Mouse (Mus musculus) testis, postnatal 10 days (tissue): ENCODE measurements around the gene Ywhab.

Experiments
- DNase-seq: peaks from one replicate; pipeline ENCODE4 v3.0.0; 2021; ENCODE audit warnings: low spot score

Gene Ywhab

DNA sequence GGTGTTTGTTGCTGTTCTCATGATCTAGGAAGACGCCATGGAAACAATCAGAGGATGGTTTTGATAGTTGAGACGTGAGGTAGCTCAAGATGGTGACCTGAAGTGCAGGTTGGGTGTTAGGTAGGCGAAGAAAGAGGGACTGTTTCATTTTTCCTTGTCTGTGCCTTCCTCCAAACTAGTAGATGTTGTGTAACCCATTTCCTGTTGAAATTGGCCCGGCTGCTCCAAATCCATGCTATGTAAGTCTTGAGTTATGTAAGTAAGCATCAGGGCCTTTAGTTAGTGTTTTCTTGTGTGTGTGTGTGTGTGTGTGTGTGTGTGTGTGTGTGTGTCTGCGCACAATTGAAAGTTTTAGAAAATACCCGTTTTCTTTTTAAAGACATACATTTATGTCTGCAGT lies 14.5 kb downstream of the Ywhab start:
- DNase-seq = no peak

DNA sequence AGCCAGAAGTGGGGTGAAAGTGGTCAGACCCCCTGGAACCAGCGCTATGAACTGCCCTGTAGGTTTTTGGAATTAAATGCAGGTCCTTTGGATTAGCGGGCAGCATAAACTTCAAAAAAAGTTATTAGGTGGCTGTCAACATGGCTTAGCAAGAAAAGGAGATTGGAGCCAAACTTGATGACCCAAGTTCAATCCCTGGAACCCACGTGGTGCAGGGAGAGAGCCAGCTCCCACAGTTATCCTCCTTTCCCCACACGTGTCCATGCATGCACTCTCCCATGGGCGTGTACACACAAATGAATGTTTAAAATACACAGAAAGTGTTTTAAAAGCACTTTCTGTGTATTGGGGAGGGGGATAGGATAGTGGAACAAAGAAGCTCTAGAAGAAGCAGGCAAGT lies 15.7 kb downstream of the Ywhab start:
- DNase-seq = no peak

DNA sequence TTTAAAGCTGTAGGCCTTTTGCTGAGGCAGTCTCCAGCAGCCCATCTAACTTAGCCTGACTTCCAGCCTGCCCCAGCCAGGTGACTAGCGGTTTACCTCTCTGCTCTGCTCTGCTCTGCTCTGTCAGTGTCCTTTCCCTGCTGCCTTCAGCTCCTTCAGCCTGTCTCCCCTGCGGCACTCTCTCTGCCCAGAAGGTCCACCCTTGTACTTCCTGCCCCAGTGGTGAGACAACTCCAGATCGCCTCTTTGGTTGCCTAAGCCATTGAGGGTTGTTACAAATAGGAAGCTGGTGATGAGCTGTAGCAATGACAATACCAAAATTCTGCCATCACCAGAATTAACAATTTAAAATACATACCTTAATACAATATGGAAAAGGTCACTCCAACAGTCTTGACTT lies 16.2 kb downstream of the Ywhab start:
- DNase-seq = no peak

DNA sequence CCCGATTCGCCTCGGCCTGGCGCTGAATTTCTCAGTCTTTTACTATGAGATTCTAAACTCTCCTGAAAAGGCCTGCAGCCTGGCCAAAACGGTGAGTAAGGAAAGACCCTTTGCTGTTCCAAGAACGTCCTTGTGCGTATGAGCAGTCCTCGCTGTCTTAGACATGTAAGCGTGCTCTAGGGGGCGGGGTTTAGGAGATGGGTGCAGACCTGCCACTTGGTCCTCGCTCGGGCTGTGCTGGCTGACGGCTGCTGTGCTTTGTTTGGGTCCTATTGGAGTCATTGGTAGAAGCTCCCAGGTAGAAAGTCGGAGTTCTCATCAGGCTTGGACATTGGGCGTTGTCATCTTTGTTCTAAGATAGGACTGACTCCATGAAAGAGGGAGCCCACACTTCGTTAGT lies 20.5 kb downstream of the Ywhab start:
- no peak for DNase-seq

DNA sequence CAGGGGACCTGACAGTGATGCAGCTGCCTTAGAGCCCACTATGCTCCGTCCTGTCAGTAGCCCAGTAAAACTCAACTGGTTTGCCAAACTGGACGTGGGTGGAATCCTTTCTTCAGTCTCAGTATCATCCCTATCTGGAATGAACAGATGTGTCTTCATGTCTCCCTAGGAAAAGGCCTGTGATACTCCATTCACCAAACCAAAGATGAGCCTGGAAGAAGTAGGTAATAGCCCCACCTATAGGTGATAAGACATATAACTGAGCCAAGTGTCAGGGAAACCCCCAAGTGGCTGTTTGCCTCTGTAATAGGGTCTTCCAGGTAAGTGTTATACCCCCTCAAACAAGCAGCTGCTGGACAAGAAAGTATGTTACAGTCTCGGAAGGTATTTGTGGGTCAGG lies 24.1 kb downstream of the Ywhab start:
- no peak for DNase-seq

DNA sequence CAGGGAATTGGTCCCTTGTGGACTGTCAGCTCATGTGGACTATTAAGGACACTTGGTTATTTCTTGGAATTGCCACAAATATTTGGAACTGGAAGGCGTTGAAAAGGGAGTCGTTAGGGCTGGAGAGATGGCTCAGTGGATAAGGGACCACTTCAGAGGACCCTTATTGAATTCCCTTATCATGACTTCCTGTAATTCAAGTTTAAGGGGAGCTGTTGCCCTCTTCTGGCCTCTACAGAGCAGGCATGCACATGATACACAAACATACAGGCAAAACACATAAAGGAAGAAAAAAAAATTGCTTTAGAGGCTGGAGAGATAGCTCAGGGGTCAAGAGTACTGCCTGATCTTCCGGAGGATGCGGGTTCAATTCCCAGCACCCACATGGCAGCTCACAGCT lies 25.2 kb downstream of the Ywhab start:
- DNase-seq = no peak

DNA sequence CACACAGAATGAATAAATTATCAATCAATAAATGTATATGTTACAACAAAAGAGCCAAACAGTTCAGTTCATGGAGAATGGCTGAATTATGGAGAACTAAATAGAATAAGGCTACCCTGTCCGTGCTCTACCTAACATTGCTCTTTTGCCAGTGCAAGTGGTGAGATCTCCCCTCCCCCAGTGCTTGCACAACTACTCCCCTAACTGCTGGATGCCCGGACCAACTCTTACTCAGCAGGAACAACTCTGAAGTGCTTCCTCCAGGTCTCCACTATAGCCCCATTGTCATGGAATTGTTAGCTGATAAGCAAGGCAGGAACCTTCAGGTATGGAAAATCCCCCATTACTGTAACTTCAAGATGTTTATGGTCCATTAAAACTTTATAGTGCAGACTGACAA lies 27.3 kb downstream of the Ywhab start:
- no peak for DNase-seq

DNA sequence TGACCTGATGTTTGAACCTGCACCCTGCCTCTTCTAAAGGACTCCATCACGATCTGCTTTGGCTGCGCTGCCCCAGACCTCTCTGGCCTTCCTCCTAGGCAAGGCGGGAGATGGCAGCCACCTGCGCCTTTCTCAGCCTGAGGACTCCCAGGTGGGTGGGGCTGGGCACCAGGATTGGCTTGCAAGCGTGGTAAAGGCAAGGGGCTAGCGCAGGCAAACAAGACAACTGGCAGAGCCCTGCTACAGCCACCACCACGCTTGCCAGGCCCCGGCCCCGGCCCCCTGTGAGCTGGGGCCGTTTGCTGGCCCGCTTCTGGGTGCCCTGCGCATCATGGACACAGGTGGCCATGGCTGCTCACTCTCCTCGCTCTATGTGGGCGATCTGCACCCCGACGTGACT lies 30.4 kb downstream of the Ywhab start, which contains the start of gene Pabpc1l:
Gene Pabpc1l (plus strand): TSS at position 301 of the 400 bp plus-strand sequence.
- no peak for DNase-seq

DNA sequence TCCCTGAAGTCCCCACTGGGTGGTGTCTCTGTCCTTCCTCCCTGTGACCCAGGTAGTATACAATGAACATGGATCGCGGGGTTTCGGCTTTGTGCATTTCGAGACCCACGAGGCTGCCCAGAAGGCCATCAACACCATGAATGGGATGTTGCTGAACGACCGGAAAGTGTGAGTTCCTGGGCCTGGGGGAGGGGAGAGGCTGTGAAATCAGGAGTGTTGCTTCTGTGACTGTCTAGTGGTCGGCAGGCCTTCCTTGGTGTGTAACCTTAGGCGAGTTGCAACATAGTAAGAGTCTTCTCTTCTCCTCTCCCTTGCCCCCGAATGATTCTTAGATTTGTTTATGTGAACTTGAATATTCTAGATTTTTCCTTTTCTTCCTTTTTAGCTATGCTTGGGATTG lies 36.4 kb downstream of the Ywhab start:
- no peak for DNase-seq

DNA sequence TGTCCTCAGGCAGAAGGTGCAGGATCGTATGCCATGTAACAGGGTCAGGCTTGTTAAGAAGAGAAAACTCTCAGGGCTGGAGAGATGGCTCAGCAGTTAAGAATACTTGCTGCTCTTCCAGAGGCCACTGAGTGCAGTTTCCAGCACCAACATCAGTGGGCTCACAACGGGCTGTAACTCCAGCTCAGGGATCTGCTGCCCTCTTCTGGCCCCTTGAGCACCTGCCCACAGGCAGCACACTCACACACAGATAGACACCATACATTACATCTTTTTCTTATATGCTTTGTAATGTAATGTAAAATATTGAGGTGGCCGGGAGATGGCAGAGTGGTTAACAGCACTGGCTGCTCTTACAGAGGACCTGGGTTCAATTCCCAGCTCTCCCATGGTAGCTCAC lies 38.2 kb downstream of the Ywhab start:
- no peak for DNase-seq

DNA sequence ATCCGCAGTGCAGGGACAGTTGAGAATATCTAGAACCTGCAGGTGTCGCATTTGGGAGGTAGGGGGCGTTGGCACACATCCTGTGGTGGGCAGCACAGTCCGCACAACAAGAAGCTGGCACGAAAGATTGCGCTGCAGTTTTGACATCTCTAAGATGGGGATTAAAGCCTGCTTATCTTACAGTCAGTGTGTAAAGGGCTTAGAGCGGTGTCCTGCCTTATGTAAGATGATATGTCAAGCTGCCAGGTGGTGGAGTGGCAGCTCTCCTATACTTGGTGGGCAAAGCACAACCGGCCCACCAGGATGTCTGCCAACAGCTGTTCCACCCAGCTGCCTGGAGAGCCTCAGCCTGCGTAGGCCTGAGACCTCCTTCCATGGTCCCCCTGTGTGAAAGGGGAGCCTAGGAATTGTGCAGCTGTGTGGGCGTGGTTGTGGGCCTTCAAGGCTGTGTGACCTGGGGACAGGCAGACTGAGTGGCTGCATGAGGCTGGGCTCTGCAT lies 41.8 kb downstream of the Ywhab start:
- DNase-seq = no peak

DNA sequence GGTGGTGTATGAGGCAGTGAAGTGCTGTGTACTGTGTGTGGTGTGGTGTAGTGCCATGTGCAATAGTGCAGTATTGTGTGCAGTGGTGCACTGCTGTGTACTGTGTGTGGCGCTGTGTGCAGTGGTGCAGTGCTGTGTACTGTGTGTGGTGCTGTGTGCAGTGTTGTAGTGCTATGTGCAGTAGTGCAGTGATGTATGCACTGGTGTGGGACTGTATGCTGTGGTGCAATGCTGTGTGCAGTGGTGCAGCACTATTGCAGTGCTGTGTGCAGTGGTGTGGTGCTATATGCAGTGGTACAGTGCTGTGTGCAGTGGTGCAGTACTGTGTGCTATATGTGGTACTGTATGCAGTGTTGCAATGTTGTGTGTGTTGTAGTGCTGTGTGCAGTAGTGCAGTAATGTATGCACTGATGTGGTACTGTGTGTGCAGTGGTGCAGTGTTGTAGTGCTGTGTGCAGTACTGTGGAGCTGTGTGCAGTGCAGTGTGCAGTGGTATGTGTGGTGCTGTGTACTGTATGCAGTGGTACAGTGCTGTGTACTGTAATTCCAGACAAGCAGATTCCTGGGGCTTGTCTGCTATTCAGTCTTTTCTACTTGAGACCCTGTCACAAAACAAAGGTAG lies 43.8 kb downstream of the Ywhab start:
- no peak for DNase-seq

DNA sequence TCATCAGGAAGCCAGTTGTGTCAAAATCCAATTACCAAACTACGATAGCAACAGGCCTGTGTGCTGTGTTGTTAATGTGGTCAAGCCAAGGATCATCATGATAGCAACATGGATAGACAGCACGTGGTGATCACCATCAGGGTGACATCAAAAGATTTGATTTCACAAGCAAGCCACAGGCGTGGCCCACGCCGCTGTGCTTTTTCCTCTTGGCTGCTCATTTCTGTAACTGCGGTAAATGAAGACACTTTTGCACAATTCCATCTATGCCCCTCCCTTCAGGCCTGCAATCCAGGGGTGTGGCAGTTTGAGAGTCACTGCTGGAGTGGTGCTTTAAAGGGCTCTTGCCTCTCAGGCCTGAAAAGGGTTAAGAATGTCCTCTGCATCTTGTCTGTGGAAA lies 46.2 kb downstream of the Ywhab start:
- no peak for DNase-seq

DNA sequence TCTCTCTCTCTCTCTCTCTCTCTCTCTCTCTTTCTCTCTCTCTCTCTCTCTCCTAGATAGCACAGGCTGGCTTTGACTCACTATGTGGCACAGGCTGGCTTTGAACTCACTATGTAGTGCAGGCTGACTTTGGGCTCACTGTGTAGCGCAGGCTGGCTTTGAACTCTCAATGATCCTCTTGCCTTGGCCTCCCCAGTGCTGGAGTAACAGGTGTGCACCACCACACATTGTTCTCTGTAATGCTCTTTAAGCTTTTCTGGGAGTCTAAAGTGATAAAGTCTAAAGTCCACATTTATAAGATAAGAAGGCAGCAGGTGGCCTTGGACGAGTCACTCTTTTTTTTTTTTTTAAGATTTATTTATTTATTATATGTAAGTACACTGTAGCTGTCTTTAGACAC lies 46.8 kb downstream of the Ywhab start:
- no peak for DNase-seq

DNA sequence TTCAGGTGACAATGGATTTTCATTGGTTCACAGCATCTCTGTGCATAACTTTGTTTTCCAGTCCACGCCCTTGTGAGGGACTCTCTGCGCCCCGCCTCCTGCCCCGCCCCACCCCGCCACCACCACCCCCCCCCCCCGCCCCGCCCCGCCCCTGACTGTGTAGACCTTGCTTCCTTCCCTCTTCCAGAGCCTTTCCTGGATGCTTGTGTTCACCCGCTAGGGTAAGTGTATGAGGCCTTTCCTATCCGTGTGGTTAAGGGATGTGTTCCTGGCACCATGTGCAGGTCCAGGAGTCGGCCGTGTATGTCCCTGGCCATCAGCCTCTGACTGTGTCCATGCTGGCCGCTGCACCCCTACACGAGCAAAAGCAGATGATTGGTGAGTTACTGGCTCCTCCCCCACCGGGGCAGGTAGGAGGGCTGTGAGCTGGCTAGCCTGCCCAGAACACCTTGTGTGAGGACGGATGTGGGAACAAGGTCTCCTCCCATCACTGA lies 52.5 kb downstream of the Ywhab start:
- no peak for DNase-seq

DNA sequence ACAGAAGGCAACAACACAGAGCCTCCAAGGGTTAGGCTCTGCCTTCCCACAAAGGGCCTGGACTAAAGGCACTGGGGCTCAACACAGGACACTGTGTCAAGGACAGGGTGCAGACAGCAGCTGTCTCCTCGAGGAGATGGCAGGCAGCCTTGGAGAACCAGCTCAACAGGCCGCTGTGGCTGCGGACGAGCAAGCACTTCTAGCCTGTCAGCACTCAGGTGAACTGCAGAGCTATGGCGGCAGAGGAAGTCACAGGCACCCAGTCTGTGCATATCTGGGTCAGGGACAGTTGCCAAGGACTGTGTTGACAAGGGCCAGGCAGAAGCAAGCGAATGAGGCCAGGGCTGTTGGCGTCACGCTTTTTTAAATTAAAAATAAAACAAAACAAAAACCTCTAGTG lies 59.0 kb downstream of the Ywhab start:
- no peak for DNase-seq

DNA sequence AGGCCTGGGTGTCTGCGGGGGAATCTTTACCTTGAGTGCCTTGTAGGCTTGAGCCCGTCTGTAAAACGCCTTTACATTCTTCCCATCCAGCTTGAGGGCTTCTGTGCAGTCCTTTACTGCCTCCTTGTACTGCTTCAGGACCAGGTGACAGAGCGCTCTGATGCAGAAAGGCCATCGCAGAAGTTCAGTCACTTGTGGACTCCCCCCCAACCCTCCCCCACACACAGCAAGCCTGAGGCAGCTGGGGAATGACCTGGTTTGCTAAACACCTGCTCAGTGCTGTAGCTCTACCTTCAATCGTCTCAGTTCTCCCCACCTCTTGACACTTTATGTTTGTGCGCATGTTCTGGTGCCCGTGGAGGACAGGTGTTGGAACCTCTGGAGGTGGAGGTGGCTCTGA lies 59.9 kb downstream of the Ywhab start:
- DNase-seq = no peak

DNA sequence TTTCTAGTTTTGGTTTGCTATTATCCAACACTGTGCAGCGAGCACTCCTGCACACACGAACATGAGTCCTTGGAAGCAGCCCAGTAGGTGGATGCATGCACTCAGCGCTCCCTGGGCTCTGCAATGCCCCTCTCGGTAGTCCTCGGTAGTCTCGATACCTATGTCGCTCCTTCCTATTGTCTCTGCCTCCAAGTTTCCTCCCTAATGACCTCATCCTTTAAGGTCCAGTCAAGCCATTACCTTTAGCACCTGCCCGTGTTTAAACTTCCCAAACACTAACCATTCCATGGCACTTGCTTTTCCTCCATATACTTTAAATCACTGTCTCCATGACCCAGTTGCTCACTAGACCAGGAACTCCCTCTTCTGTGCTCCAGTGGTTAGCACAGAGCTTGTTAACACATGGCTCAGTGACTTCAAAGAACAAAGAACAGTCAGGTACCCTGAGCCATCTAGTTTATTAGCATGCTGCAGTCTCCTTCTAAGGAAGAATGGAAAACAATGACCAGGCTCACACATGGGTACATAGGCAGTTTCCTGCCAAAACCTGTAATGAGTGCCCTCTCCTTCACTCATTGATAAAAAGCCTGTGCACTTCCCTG lies 65.0 kb downstream of the Ywhab start:
- no peak for DNase-seq
